Mouse (Mus musculus): ENCODE data around the gene Ttc22. TPM values are rescaled to one million over a fixed set of nuclear protein-coding genes. Genes with fewer than 3 reads are reported as not detected.

Gene Ttc22
- polyA plus RNA-seq, 1 experiment from 2014 or later: 0.62 TPM

GRCm38 (mm10) chr4:106597055-106597454, 25.2 kb upstream of the Ttc22 start:
- H3K4me1 ChIP-seq: no peaks in the 10 kb centered on the region
- H3K4me2 ChIP-seq (replicated peaks): no peak overlapping the region
- WGBS: 77% methylated on average over 9 of the region's 9 CpGs
- no peak overlapping the region for H3K9ac ChIP-seq (replicated peaks)
- H3K9me3 ChIP-seq: no peaks in the 10 kb centered on the region
- H3K27ac ChIP-seq (replicated peaks): no peak overlapping the region
- no peak for ATAC-seq (replicated peaks)
- no peaks in the 10 kb centered on the region for H3K36me3 ChIP-seq
- H3K27me3 ChIP-seq: no peaks in the 10 kb centered on the region
- no peak overlapping the region for H3K4me3 ChIP-seq

- no peak overlapping the region for H3K27ac ChIP-seq (replicated peaks)
- no peak for ATAC-seq (replicated peaks)
- H3K36me3 ChIP-seq: no peaks in the 10 kb centered on the region
- H3K4me1 ChIP-seq: no peaks in the 10 kb centered on the region
- no peak overlapping the region for H3K9ac ChIP-seq (replicated peaks)
- no peak overlapping the region for H3K4me2 ChIP-seq (replicated peaks)
- no peaks in the 10 kb centered on the region for H3K9me3 ChIP-seq
- no peak overlapping the region for H3K4me3 ChIP-seq
- H3K27me3 ChIP-seq: no peaks in the 10 kb centered on the region
- 90% methylated on average over 4 of the region's 4 CpGs for WGBS
Observed at GRCm38 (mm10) chr4:106597741-106598140, 24.5 kb upstream of the Ttc22 start.

- Histone ChIP-seq H3K4me1 (no peaks in the 10 kb centered on the region), H3K36me3 (no peaks in the 10 kb centered on the region), H3K4me3 (no peak overlapping the region), H3K4me2 (replicated peaks) (no peak overlapping the region), H3K27me3 (no peaks in the 10 kb centered on the region), H3K9me3 (no peaks in the 10 kb centered on the region), H3K9ac (replicated peaks) (no peak overlapping the region), H3K27ac (replicated peaks) (no peak overlapping the region)
- 74% methylated on average over 1 of the region's 1 CpGs for WGBS
- ATAC-seq (replicated peaks): no peak
Observed at GRCm38 (mm10) chr4:106599415-106599814, 22.8 kb upstream of the Ttc22 start.

- WGBS: 88% methylated on average over 4 of the region's 4 CpGs
- no peaks in the 10 kb centered on the region for H3K4me1 ChIP-seq
- no peaks in the 10 kb centered on the region for H3K27me3 ChIP-seq
- no peak overlapping the region for H3K27ac ChIP-seq (replicated peaks)
- no peaks in the 10 kb centered on the region for H3K9me3 ChIP-seq
- H3K36me3 ChIP-seq: no peaks in the 10 kb centered on the region
- H3K4me3 ChIP-seq: no peak overlapping the region
- H3K4me2 ChIP-seq (replicated peaks): no peak overlapping the region
- no peak for ATAC-seq (replicated peaks)
- no peak overlapping the region for H3K9ac ChIP-seq (replicated peaks)
Observed at GRCm38 (mm10) chr4:106600770-106601169, 21.5 kb upstream of the Ttc22 start.

GRCm38 (mm10) chr4:106606639-106607554, 15.3 kb upstream of the Ttc22 start:
- no peaks in the 10 kb centered on the region for H3K9me3 ChIP-seq
- WGBS: 39% methylated on average over 18 of the region's 18 CpGs
- H3K9ac ChIP-seq (replicated peaks): 0 out of 2 replicates have a peak overlapping the region, but pooled peaks have one; percentile 4
- peak overlapping the region; percentile 37 for H3K4me2 ChIP-seq (replicated peaks)
- peaks cover 5% of the 10 kb centered on the region; the same call in 1 of the 2 replicates for H3K4me1 ChIP-seq
- no peaks in the 10 kb centered on the region for H3K27me3 ChIP-seq
- no peaks in the 10 kb centered on the region for H3K36me3 ChIP-seq
- H3K27ac ChIP-seq (replicated peaks): no peak overlapping the region
- peak overlapping the region; percentile 24 for H3K4me3 ChIP-seq
- peak; percentile 91 for ATAC-seq (replicated peaks)

- no peak for ATAC-seq (replicated peaks)
- Histone ChIP-seq H3K4me3 (no peak overlapping the region), H3K27ac (replicated peaks) (no peak overlapping the region), H3K4me1 (peaks cover 5% of the 10 kb centered on the region; the same call in 1 of the 2 replicates), H3K9ac (replicated peaks) (no peak overlapping the region), H3K4me2 (replicated peaks) (no peak overlapping the region), H3K27me3 (no peaks in the 10 kb centered on the region), H3K9me3 (no peaks in the 10 kb centered on the region), H3K36me3 (no peaks in the 10 kb centered on the region)
- 100% methylated on average over 1 of the region's 1 CpGs for WGBS
Observed at GRCm38 (mm10) chr4:106607905-106608304, 14.3 kb upstream of the Ttc22 start.

- WGBS: 77% methylated on average over 8 of the region's 8 CpGs
- Histone ChIP-seq H3K9me3 (no peaks in the 10 kb centered on the region), H3K4me3 (no peak overlapping the region), H3K4me2 (replicated peaks) (no peak overlapping the region), H3K9ac (replicated peaks) (no peak overlapping the region), H3K27me3 (no peaks in the 10 kb centered on the region), H3K36me3 (no peaks in the 10 kb centered on the region), H3K27ac (replicated peaks) (no peak overlapping the region), H3K4me1 (peaks cover 5% of the 10 kb centered on the region)
- no peak for ATAC-seq (replicated peaks)
Observed at GRCm38 (mm10) chr4:106613105-106613504, 9.1 kb upstream of the Ttc22 start.

- Histone ChIP-seq H3K9ac (replicated peaks) (no peak overlapping the region), H3K36me3 (no peaks in the 10 kb centered on the region), H3K4me2 (replicated peaks) (no peak overlapping the region), H3K9me3 (no peaks in the 10 kb centered on the region), H3K27me3 (no peaks in the 10 kb centered on the region), H3K4me1 (peaks cover 5% of the 10 kb centered on the region), H3K4me3 (no peak overlapping the region), H3K27ac (replicated peaks) (no peak overlapping the region)
- ATAC-seq (replicated peaks): no peak
- WGBS: 83% methylated on average over 3 of the region's 3 CpGs
Observed at GRCm38 (mm10) chr4:106613560-106613959, 8.7 kb upstream of the Ttc22 start.

GRCm38 (mm10) chr4:106614180-106614797, 7.9 kb upstream of the Ttc22 start:
- peak; percentile 85 for ATAC-seq (replicated peaks)

GRCm38 (mm10) chr4:106614881-106615280, 7.4 kb upstream of the Ttc22 start:
- no peak for ATAC-seq (replicated peaks)
- Histone ChIP-seq H3K27me3 (no peaks in the 10 kb centered on the region), H3K4me1 (peaks cover 5% of the 10 kb centered on the region), H3K36me3 (no peaks in the 10 kb centered on the region), H3K9ac (replicated peaks) (no peak overlapping the region), H3K27ac (replicated peaks) (no peak overlapping the region), H3K4me3 (no peak overlapping the region), H3K4me2 (replicated peaks) (no peak overlapping the region), H3K9me3 (no peaks in the 10 kb centered on the region)
- WGBS: 81% methylated on average over 9 of the region's 9 CpGs

More at GRCm38 (mm10) chr4:106614180-106614797, 7.9 kb upstream of the Ttc22 start:
- H3K9me3 ChIP-seq: no peaks in the 10 kb centered on the region
- no peak overlapping the region for H3K27ac ChIP-seq (replicated peaks)
- no peaks in the 10 kb centered on the region for H3K36me3 ChIP-seq
- H3K4me1 ChIP-seq: peaks cover 5% of the 10 kb centered on the region
- WGBS: 40% methylated on average over 7 of the region's 7 CpGs
- no peak overlapping the region for H3K4me3 ChIP-seq
- no peak overlapping the region for H3K4me2 ChIP-seq (replicated peaks)
- no peak overlapping the region for H3K9ac ChIP-seq (replicated peaks)
- H3K27me3 ChIP-seq: no peaks in the 10 kb centered on the region

- no peak overlapping the region for H3K4me2 ChIP-seq (replicated peaks)
- no peak overlapping the region for H3K27ac ChIP-seq (replicated peaks)
- WGBS: 83% methylated on average over 12 of the region's 12 CpGs
- peaks cover 5% of the 10 kb centered on the region for H3K4me1 ChIP-seq
- no peak for ATAC-seq (replicated peaks)
- H3K4me3 ChIP-seq: no peak overlapping the region
- no peaks in the 10 kb centered on the region for H3K27me3 ChIP-seq
- H3K36me3 ChIP-seq: no peaks in the 10 kb centered on the region
- no peak overlapping the region for H3K9ac ChIP-seq (replicated peaks)
- H3K9me3 ChIP-seq: no peaks in the 10 kb centered on the region
Observed at GRCm38 (mm10) chr4:106615637-106616036, 6.6 kb upstream of the Ttc22 start.

- no peak for ATAC-seq (replicated peaks)
Observed at GRCm38 (mm10) chr4:106617056-106617455, 5.2 kb upstream of the Ttc22 start, which contains the start of gene Lexm. Gene Lexm (minus strand): TSS chr4:106617241.

More at GRCm38 (mm10) chr4:106617056-106617455, 5.2 kb upstream of the Ttc22 start, which contains the start of gene Lexm:
- 2% methylated on average over 19 of the region's 19 CpGs for WGBS
- Histone ChIP-seq H3K4me2 (replicated peaks) (peak within 1 kb of the TSS; percentile 42), H3K4me3 (peak within 1 kb of the TSS; percentile 16; the same call in 1 of the 2 replicates), H3K9me3 (no peaks in the 10 kb centered on the region), H3K9ac (replicated peaks) (0 out of 2 replicates have a peak within 1 kb of the TSS, but pooled peaks have one; percentile 4), H3K27me3 (peaks cover 7% of the 10 kb centered on the region), H3K36me3 (no peaks in the 10 kb centered on the region), H3K27ac (replicated peaks) (no peak within 1 kb of the TSS), H3K4me1 (peaks cover 5% of the 10 kb centered on the region)
